Mouse (Mus musculus) urinary bladder, adult 2 months (tissue): ENCODE data around the gene Trim8. TPM values are rescaled to one million over a fixed set of nuclear protein-coding genes. Genes with fewer than 3 reads are reported as not detected.

Experiments used
- DNase-seq: peaks from one replicate; pipeline ENCODE4 v3.0.0; 2022; ENCODE audit warnings: low spot score
- polyA plus RNA-seq: library from polyadenylated mRNA; depleted of rRNA; stranded (reverse); fragments of >200 nt; gene quantifications from 2 replicates; pipeline ENCODE4 v1.2.3, GENCODE M21; 2012

The Trim8 gene
- polyA plus RNA-seq, 1 experiment, result 17.2 TPM

DNA sequence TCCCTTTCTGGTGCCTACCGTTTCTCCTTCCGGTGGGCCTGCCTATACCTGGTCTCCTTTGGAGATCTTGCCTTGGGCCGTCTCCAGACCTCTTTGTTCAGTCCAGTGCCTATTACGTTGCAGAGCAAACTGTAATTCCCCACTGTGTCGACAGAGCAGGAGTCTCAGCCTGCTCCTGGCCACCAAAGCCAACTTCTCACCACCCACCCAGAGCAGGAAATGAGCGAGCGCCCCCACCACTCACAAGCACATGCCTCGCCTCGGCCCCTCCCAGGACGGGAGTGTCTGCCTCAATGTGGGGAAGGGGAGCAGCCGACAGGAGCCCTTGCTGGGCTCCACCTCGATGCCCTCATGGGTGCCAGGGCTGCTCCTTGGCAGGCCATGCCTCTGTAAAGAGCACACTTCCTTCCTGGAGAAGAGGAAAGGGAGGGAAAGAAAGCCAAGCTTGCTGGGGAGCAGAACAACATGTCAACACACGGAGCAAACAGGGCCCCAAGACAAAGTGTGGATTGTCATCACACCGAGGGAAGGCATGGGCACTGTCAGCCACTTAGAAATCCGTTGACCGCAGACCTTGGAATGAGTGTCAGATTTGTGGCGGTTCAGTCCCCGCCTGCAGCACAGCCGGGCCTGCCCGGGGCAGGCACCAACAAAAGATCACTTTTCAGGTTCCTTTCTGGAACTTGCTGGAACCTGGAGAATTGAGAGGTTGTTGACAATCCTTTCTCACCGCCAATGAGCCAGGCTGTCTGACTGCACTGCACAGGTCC is 22.0 kb upstream of the Trim8 start:
- DNase-seq, result no peak

DNA sequence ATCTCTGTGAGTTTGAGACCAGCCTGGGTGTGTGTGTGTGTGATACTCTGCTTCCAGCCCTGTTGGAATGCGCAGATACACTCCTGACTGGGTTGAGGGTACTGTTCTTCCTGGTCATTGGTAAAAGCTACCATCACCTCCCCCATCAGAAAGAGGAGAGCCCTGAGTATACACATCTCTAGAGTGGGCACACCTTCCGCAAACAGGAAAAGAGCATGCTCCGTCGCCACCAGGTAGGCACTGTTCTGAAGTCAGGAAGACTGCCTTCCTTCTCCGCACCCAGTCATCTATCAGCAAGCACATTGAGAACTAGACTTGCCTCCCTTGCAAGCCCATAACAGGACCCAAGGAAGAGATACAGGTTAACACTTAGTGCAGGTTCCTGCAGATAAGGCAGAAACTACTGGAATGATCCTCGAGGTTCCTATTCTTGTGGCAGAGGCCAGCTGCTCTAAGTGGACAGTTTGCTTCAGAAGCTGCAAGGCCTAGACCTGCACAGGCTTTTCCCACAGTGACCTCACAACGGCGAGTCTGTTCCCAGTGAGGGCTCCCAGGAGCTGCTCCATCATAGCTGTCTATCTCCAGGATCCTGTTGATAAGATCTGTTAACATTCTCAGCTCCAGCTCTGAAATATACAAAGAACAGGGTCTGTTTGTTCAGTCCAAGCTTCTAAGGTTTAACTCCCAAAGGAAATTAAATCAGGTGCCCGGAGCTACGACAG is 20.7 kb upstream of the Trim8 start:
- no peak for DNase-seq

DNA sequence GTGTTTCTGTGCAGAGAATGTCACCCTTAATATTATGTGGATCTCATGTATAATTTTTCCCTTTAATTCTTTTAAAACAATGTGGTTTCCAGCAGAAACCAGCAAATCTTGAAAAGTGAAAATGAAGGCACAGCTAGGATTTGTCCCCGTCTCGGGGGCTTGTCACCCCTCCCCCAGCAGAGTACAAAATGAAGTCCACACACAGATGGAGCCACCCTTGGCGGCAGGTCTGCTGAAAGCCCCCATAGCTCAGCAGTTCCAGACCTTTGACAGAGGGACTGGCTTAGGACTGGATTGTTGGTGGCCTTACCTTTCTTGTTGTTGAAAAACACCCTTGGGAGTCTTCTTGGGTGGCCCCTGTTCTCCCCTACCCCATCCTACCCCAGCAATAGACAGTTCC is 20.1 kb upstream of the Trim8 start:
- no peak for DNase-seq

DNA sequence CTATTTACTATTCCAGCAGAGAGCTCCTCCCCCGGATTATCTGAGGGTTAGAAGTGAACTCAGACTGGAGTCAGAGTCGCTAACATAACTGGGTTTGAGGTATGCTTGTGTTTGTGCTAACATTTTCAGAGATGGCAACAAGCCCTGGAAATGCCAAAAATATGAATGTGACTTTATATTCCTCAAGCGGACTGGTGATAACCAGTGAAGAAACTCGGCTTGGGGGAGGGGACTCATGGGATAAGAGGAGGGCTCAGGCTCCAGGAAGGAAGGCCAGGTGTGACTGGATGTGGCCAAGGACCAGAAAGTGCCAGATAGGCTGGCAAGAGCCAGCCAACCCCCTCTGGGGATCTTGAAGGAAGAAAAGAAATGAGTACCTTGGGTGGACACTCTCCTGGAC is 19.7 kb upstream of the Trim8 start:
- DNase-seq, result no peak

DNA sequence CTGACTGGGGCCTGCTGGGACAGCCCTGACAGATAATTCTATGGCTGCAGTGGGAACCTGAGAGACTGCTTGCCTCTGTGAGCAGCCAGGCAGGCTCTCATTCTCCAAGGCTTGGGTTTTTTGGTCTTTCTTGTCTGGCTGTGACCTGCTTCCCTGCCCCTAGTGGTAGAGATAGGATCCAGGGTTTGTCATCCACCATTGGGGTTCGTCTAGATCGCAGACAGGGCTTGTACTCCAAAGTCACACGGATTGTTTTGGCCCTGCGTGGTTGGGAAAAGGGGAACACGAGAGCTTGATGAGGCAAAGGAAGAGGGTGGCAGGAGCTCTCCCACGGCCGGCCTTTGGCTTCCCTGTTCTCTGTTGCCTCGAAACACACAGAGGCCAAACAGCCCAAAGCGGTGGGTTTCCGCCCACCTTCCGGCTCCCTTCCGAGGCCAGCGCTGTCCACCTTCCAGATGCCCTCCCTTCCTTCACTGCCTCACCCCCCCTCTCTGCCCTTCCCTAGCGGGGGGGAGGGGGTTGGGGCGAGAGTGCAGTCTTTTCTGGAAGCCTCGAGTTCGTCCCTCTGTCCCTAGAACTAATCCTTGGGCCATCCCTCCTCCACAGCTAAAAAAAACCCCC is 18.5 kb upstream of the Trim8 start:
- no peak for DNase-seq

GRCm38 (mm10) chr19:46483701-46484328 is 17.7 kb upstream of the Trim8 start:
- DNase-seq, result no peak

- DNase-seq, result no peak
Measured at GRCm38 (mm10) chr19:46484518-46484917, 17.0 kb upstream of the Trim8 start.

GRCm38 (mm10) chr19:46485847-46486246 is 15.7 kb upstream of the Trim8 start:
- no peak for DNase-seq

DNA sequence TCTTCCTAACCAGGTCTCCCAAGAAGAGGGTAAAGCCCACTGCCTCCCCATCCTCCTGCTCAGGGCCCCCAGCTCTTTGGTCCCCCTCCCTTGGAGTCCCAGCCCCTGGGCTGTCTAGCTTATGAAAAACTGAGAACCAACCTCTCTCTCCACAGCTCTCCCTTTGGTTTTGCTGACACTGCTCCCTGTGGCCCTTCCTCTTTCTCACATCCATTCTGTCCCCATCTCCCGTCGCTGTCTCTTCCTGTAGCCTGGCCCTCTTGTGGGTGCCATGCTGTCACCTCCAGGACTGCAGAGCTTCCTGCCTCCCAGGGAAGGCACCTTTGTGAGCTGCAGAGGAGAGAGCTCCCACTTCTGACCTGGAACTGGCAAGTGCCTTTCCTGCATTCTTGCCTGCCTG is 14.8 kb upstream of the Trim8 start:
- DNase-seq, result no peak

DNA sequence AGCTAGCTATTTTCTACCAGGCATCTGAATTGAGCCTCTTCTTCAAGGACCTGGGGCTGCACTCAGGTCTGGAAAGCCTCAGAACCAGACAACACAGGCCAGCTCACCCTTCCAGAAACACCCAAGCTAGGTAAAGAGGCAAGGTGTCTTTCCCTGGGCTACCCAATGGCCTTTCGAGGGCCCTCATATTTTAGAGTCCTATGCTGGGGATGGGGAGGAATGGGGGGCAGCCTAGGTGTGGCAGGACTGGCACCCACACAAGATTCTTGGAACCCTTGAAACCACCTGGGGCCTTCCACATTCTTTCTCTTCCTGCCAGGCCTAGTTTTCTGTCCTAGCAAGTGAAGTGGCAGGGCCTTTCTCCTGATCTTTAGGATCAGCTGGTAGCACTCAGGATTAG is 12.1 kb upstream of the Trim8 start:
- no peak for DNase-seq

GRCm38 (mm10) chr19:46490634-46491033 is 10.9 kb upstream of the Trim8 start:
- DNase-seq, result no peak

DNA sequence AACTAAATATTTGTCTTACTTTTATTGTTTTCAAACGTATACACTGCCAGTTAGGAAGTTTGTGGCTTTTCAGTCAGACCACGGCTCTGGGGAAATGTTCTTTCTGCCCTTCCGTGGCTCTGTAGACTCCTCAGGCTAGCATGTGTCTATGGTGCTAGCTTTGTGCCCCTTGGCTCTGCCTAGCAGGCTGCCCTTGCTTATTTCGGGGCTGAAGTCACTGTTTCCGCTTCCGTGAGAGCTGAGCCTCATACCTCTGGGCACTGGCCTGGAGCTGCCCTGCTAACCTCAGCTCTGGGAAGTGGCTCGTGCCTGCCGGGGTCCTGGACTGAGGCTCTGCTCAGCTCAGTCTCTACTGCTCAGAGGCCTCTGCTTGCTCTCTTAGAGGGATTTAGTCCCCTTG is 6.4 kb upstream of the Trim8 start:
- no peak for DNase-seq

DNA sequence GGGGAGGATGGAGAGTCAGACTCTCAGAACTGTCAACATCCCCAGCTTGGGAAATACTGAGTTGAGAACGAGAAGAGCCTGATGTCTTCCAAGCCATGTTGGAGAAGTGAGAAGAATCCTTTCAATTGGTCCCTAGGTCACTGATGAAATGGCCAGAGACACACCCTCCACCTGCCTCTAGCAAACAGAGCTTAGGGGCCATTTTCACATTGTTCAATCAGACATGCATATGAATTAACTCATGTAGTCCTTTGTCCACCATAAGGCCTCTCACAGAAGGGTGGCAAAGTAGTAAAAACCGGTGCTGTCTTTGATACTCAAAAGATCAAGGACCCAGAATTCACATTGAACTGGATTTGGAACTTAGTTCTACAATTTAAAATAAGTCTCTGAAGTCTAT is 4.3 kb upstream of the Trim8 start:
- DNase-seq, result no peak

GRCm38 (mm10) chr19:46499539-46499835 is 2.0 kb upstream of the Trim8 start:
- no peak for DNase-seq

DNA sequence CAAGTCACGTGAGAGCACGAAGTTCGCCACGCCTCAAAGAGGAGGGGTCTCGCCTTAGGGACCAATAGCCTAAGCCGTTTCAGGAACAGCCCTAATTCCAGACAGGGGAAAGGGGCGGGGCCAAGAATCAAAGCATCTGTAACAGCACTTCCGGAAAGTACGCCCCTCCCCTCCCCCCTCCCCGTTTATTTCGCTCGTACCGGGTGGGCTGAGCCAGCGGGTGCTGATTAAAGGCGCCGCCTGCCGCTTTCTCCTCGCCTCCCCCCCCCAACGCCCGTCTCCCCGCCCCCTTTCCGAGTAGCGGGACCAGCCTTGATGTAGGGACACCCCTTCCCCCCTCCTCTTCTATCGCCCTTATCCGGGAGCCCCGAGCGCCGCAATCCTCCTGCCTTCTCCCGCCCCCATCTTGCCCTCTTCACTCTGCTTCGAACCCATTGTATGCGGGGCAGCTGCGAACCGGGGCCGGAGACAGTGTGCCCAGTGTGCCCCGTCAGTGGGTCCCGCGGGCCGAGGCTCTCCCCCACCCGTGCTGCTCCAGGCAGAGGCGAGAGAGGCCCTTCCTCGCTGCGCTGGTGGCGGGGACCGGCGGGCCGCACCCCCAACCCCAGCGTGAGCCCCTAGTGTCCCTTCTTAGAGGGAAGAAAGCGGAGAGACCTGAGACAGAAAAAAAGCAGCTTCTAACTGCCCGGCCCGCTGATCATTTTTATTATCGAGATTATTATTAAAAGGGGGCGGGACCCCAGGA is 1.5 kb upstream of the Trim8 start:
- peak; percentile 74 for DNase-seq

- DNase-seq, result no peak
Measured at GRCm38 (mm10) chr19:46500581-46501341, 741 bp upstream of the Trim8 start.

GRCm38 (mm10) chr19:46502069-46502455 is 560 bp downstream of the Trim8 start:
- DNase-seq, result peak; percentile 81

DNA sequence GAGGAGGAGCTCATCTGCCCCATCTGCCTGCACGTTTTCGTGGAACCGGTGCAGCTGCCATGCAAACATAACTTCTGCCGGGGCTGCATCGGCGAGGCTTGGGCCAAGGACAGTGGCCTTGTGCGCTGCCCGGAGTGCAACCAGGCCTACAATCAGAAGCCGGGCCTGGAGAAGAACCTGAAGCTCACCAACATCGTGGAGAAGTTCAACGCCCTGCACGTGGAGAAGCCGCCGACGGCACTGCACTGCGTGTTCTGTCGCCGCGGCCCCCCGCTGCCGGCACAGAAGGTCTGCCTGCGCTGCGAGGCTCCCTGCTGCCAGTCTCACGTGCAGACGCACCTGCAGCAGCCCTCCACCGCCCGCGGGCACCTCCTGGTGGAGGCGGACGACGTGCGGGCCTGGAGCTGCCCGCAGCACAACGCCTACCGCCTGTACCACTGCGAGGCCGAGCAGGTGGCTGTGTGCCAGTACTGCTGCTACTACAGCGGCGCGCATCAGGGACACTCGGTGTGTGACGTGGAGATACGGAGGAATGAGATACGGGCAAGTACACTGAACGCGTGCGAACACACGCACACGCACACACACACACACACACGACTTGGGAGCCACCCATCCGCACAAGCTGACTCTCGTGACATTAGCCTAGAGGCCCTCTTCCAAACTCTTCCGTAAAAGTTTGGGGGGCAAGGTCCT is 1.1 kb downstream of the Trim8 start:
- peak; percentile 79 for DNase-seq

- peak; percentile 68 for DNase-seq
Measured at GRCm38 (mm10) chr19:46503351-46504084, 2.0 kb downstream of the Trim8 start.

DNA sequence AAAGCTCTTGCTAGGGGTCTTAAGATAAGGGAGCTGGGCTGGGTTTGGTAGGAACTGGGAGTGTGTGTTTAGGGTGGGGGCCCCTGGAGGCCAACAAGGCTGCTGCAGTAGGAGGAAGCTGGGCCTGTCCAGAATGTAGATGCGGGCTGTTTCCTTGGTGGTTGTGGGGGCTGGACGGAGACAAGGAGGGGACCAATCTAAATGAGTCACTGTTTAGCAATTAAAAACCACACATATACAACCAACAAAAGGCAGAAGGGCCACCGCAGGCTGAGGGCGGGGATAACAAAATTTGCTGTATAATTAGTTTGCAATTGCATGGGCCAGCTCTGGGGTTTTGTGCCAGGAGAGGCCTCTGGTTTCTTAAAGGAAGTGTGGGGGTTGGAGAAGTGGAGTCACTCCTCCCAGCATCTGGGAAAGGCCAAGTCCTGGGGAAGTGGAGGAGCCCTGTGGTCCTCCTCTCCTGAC is 2.6 kb downstream of the Trim8 start:
- no peak for DNase-seq
